Mouse (Mus musculus): ENCODE measurements around the gene Fam69b.

GRCm38 (mm10) chr2:26582741-26583140 lies 45.5 kb upstream of the Fam69b start:
- no peak for TF ChIP-seq CTCF (IDR thresholded peaks at IDR 0.05; ENCODE audit: low read depth)
- no peak for TF ChIP-seq EP300 (IDR thresholded peaks at IDR 0.05; ENCODE audit: low read depth)
